ENCODE assay signal across 11 mouse cellular contexts in genomic region chr2:163458539-163459265, GRCm38 (mm10). TPM values are rescaled to one million over a fixed set of nuclear protein-coding genes. Genes with fewer than 3 reads are reported as not detected.
DNase-seq lines count a peak whose midpoint lies in the region; ATAC-seq and TF ChIP-seq lines count a peak whose summit lies in the region.
"Had no signal": no experiment of that assay in that cellular context is flagged by ENCODE, and none has a peak within 500 bp of the region (broad histone marks: within the 10 kb centered on the region; RNA-seq: fewer than 3 reads in every experiment).

No protein-coding gene starts in this region.

- no peaks in the 10 kb centered on the region for H3K27me3 ChIP-seq in hindbrain, postnatal 0 days (ENCODE audit: insufficient read depth, low read length)

- 44% methylated on average over 27 of the region's 27 CpGs for WGBS in hindbrain, postnatal 0 days

- peak; percentile 42; the same call in 1 of the 2 replicates for ATAC-seq in hindbrain, postnatal 0 days

- peak overlapping the region; percentile 33; the same call in 1 of the 2 replicates for H3K9ac ChIP-seq in hindbrain, postnatal 0 days (replicated peaks; ENCODE audit: low read length)

- intact Hi-C loops in gastrocnemius, adult 2 months (cut with DNase I) = loop anchor here (5.0 to 10.0 kb wide), 2 partner anchors 36 to 136 kb away; partner anchors contain the start of gene Oser1

- DNase-seq in gastrocnemius, adult 2 months = peak; percentile 83
- no peak for DNase-seq in gastrocnemius, postnatal 4 days (ENCODE audit: low spot score in 2 of 2)
- peak; percentile 38 for DNase-seq in urinary bladder, postnatal 14 days (ENCODE audit: low spot score)
- DNase-seq in urinary bladder, postnatal 4 days (ENCODE audit: low spot score in 2 of 2) = no peak
- peak; percentile 30 for DNase-seq in hindbrain, postnatal 0 days (ENCODE audit: low spot score)
- no peak for DNase-seq in thymus, adult 18-20 months
- DNase-seq in adrenal gland, postnatal 36 days = no peak
- no peak for DNase-seq in Muller cell, postnatal 12 days (ENCODE audit: inconsistent ontology term)
- DNase-seq: kidney, adult 18-20 months had no signal

- peak overlapping the region; percentile 77 for H3K4me3 ChIP-seq in gastrocnemius, adult 2 months
- H3K4me3 ChIP-seq in hindbrain, postnatal 0 days (ENCODE audit: low read length) = no peak overlapping the region; the same call in 1 of the 2 replicates

- peak overlapping the region; percentile 33 for H3K4me2 ChIP-seq in hindbrain, postnatal 0 days (ENCODE audit: low read depth, low read length)
- H3K4me2 ChIP-seq: liver, embryonic 11.5 days had no signal

- H3K4me1 ChIP-seq in hindbrain, postnatal 0 days (ENCODE audit: insufficient read depth, low read length) = 0 out of 2 replicates have a peak, but pooled peaks cover 11% of the 10 kb centered on the region

- H3K27ac ChIP-seq in gastrocnemius, adult 2 months = peak overlapping the region; percentile 98
- H3K27ac ChIP-seq in hindbrain, postnatal 0 days = peak overlapping the region; percentile 56; the same call in 1 of the 2 replicates

- TF ChIP-seq CTCF in gastrocnemius, adult 2 months (IDR thresholded peaks at IDR 0.05) = no peak
- no peak for TF ChIP-seq CTCF in hindbrain, postnatal 0 days (IDR thresholded peaks at IDR 0.05; ENCODE audit: low read depth)

- no peaks in the 10 kb centered on the region for H3K36me3 ChIP-seq in hindbrain, postnatal 0 days (ENCODE audit: insufficient read depth, low read length)

- H3K9me3 ChIP-seq in hindbrain, postnatal 0 days (ENCODE audit: low read length) = no peaks in the 10 kb centered on the region

RNA-seq across cellular contexts. Expression of gene Fitm2, which starts 13.7 kb away (rescaled TPM):
- total RNA-seq in gastrocnemius, adult 2 months (2021) = 100 to 1,000 TPM in 1 of 2 experiments, 10 to 100 TPM in 1; 73.8 to 106 TPM
- 10 to 100 TPM; 19.6 to 21.6 TPM for total RNA-seq in gastrocnemius, postnatal 4 days (2021)
- 26.5 and 33.2 TPM in 2 replicates for total RNA-seq in hindbrain, postnatal 0 days (2014; rRNA removed)
- 14.9 and 15.1 TPM in 2 replicates for polyA plus RNA-seq in hindbrain, postnatal 0 days (2015; fragmentation: Nextera tagmentation; extraction: Ambion mirVana)
- 10 to 100 TPM; 83.6 to 87.8 TPM for total RNA-seq in adrenal gland, postnatal 36 days (2021)

RNA-seq across cellular contexts. Expression of gene Gdap1l1, which starts 20.4 kb away (rescaled TPM):
- total RNA-seq in gastrocnemius, adult 2 months (2021) = not detected
- total RNA-seq in gastrocnemius, postnatal 4 days (2021) = not detected
- 132 and 149 TPM in 2 replicates for total RNA-seq in hindbrain, postnatal 0 days (2014; rRNA removed)
- polyA plus RNA-seq in hindbrain, postnatal 0 days (2015; fragmentation: Nextera tagmentation; extraction: Ambion mirVana) = 120 and 123 TPM in 2 replicates
- 1 to 10 TPM; 2.8 to 3.1 TPM for total RNA-seq in adrenal gland, postnatal 36 days (2021)

RNA-seq across cellular contexts. Expression of gene R3hdml, which starts 33.4 kb away (rescaled TPM):
- total RNA-seq in gastrocnemius, adult 2 months (2021) = not detected
- not detected for total RNA-seq in gastrocnemius, postnatal 4 days (2021)
- total RNA-seq in hindbrain, postnatal 0 days (2014; rRNA removed) = 0.73 and 2.1 TPM in 2 replicates
- polyA plus RNA-seq in hindbrain, postnatal 0 days (2015; fragmentation: Nextera tagmentation; extraction: Ambion mirVana) = 1.0 TPM in 2 replicates
- total RNA-seq in adrenal gland, postnatal 36 days (2021) = not detected
- polyA plus RNA-seq: embryonic facial prominence, embryonic 11.5 days; liver, embryonic 11.5 days had no signal

RNA-seq across cellular contexts. Expression of gene Oser1, which starts 34.2 kb away (rescaled TPM):
- total RNA-seq in gastrocnemius, adult 2 months (2021) = 10 to 100 TPM; 32.4 to 38.2 TPM
- total RNA-seq in gastrocnemius, postnatal 4 days (2021) = 10 to 100 TPM; 31.3 to 33.8 TPM
- 22.9 and 29.5 TPM in 2 replicates for total RNA-seq in hindbrain, postnatal 0 days (2014; rRNA removed)
- polyA plus RNA-seq in hindbrain, postnatal 0 days (2015; fragmentation: Nextera tagmentation; extraction: Ambion mirVana) = 59.6 and 60.5 TPM in 2 replicates
- total RNA-seq in adrenal gland, postnatal 36 days (2021) = 10 to 100 TPM; 37.2 to 43.4 TPM

RNA-seq across cellular contexts. Expression of gene Hnf4a, which starts 47.9 kb away (rescaled TPM):
- not detected for total RNA-seq in gastrocnemius, adult 2 months (2021)
- total RNA-seq in gastrocnemius, postnatal 4 days (2021) = under 1 TPM; 0.07 to 0.54 TPM
- 0.05 TPM in 1 of 2 replicates, not detected in the other for total RNA-seq in hindbrain, postnatal 0 days (2014; rRNA removed)
- not detected in 2 replicates for polyA plus RNA-seq in hindbrain, postnatal 0 days (2015; fragmentation: Nextera tagmentation; extraction: Ambion mirVana)
- under 1 TPM in 1 of 2 experiments, not detected in 1; 0.40 TPM for total RNA-seq in adrenal gland, postnatal 36 days (2021)
- polyA plus RNA-seq: embryonic facial prominence, embryonic 11.5 days had no signal

Comparison
In these comparisons a context has a peak if more than half of its experiments do, and no peak if none do; other contexts are left out.
1. DNase-seq: peak in gastrocnemius, adult 2 months (single experiment), urinary bladder, postnatal 14 days (single experiment) and hindbrain, postnatal 0 days (single experiment); none in gastrocnemius, postnatal 4 days (0 of 2), urinary bladder, postnatal 4 days (0 of 2), thymus, adult 18-20 months (0 of 2), adrenal gland, postnatal 36 days (0 of 2) and Muller cell, postnatal 12 days (single experiment).
2. RNA of gene Gdap1l1, which starts 20.4 kb away (total RNA-seq): 132 to 149 TPM in hindbrain, postnatal 0 days; 2.8 to 3.1 TPM in adrenal gland, postnatal 36 days, not detected in gastrocnemius, postnatal 4 days and not detected in gastrocnemius, adult 2 months; every median in the first group is over 10 times any median in the second.